Mouse (Mus musculus) forebrain, postnatal 0 days (tissue): ENCODE data around the gene Galnt3. TPM values are rescaled to one million over a fixed set of nuclear protein-coding genes. Genes with fewer than 3 reads are reported as not detected.

ENCODE experiments used
- ATAC-seq: fragments of 200-750 bp; cut with Nextera tagmentation; 2 replicates; pipeline ENCODE4 v1.8.0; 2017; ENCODE audit warnings: mild to moderate bottlenecking, moderate library complexity
- DNase-seq: peaks from one replicate; pipeline ENCODE4 v3.0.0-alpha.2; 2015
- H3K27ac ChIP-seq: fragments of 300-500 bp; sonication (generic); 2 replicates; pipeline ENCODE4 v1.5.1; 2014; ENCODE audit warnings: low read depth, mild to moderate bottlenecking, antibody characterized with exemption, low read length, moderate library complexity, mixed read lengths
- H3K27me3 ChIP-seq: fragments of 300-500 bp; sonication (generic); 2 replicates; pipeline ENCODE4 v1.6.1; 2014; ENCODE audit warnings: mild to moderate bottlenecking, low read length, mixed read lengths; ENCODE audit not compliant: insufficient read depth
- H3K36me3 ChIP-seq: fragments of 300-500 bp; sonication (generic); 2 replicates; pipeline ENCODE4 v1.6.1; 2014; ENCODE audit warnings: mild to moderate bottlenecking, moderate library complexity; ENCODE audit not compliant: insufficient read depth
- H3K4me1 ChIP-seq: fragments of 300-500 bp; sonication (generic); 2 replicates; pipeline ENCODE4 v1.6.1; 2014; ENCODE audit warnings: antibody characterized with exemption; ENCODE audit not compliant: insufficient read depth
- H3K4me2 ChIP-seq: fragments of 300-500 bp; sonication (generic); 2 replicates; pipeline ENCODE4 v1.6.1; 2014; ENCODE audit warnings: low read depth, mild to moderate bottlenecking, moderate library complexity
- H3K4me3 ChIP-seq: fragments of 300-500 bp; sonication (generic); 2 replicates; pipeline ENCODE4 v1.5.1; 2014; ENCODE audit warnings: low read depth, low read length, mixed read lengths
- H3K9ac ChIP-seq: fragments of 300-500 bp; sonication (generic); 2 replicates; pipeline ENCODE4 v1.6.1; 2014; ENCODE audit warnings: mild to moderate bottlenecking
- H3K9me3 ChIP-seq: fragments of 300-500 bp; sonication (generic); 2 replicates; pipeline ENCODE4 v1.6.1; 2016; ENCODE audit warnings: low read length
- CTCF ChIP-seq: sonication (generic); IDR thresholded peaks from 2 replicates; pipeline ENCODE4 v1.5.1; 2016; ENCODE audit warnings: antibody characterized with exemption, control low read depth, low read depth
- WGBS: fragments of 180-500 bp; shearing (Covaris S2); extraction: QIAGEN DNeasy Blood & Tissue Kit; methylation state at CpG from one replicate; pipeline ENCODE4 v1.1.7; 2014; 5-methylcytosine and 5-hydroxymethylcytosine counted together
- polyA plus RNA-seq: library from polyadenylated mRNA; unstranded; fragments of >200 nt; fragmentation: Nextera tagmentation; extraction: Ambion mirVana; gene quantifications from 2 replicates; pipeline ENCODE4 v1.2.1, GENCODE M21; 2015
- total RNA-seq: library from RNA; depleted of rRNA; stranded (reverse); fragments of >200 nt; gene quantifications from 2 replicates; pipeline ENCODE4 v1.2.3, GENCODE M21; 2014; rRNA removed

Galnt3 gene
- 2.0 and 4.6 TPM in 2 replicates for total RNA-seq
- polyA plus RNA-seq = 0.73 and 1.8 TPM in 2 replicates

GRCm38 (mm10) chr2:66124591-66125271, at the start of gene Galnt3:
Galnt3 (minus strand) TSS chr2:66124994.
- Histone ChIP-seq H3K4me3 (peak within 1 kb of the TSS; percentile 64), H3K36me3 (no peaks in the 10 kb centered on the region), H3K4me1 (peaks cover 3% of the 10 kb centered on the region; the same call in 1 of the 2 replicates), H3K9me3 (no peaks in the 10 kb centered on the region), H3K9ac (peak within 1 kb of the TSS; percentile 46), H3K27me3 (peaks cover 3% of the 10 kb centered on the region), H3K27ac (no peak within 1 kb of the TSS), H3K4me2 (peak within 1 kb of the TSS; percentile 100)
- ATAC-seq (peak; percentile 71), DNase-seq (peak; percentile 42)
- no peak for TF ChIP-seq CTCF
- 2% methylated on average over 70 of the region's 74 CpGs for WGBS

GRCm38 (mm10) chr2:66173134-66173533, 48.3 kb upstream of the Galnt3 start:
- TF ChIP-seq CTCF = no peak

GRCm38 (mm10) chr2:66171643-66172042, 46.8 kb upstream of the Galnt3 start:
- no peak overlapping the region for H3K9ac ChIP-seq
- no peak overlapping the region for H3K4me2 ChIP-seq
- H3K4me1 ChIP-seq = no peaks in the 10 kb centered on the region
- TF ChIP-seq CTCF = no peak
- ATAC-seq (no peak), DNase-seq (no peak)
- H3K9me3 ChIP-seq = no peaks in the 10 kb centered on the region
- no peak overlapping the region for H3K27ac ChIP-seq
- H3K36me3 ChIP-seq = no peaks in the 10 kb centered on the region
- no peak overlapping the region for H3K4me3 ChIP-seq
- no peaks in the 10 kb centered on the region for H3K27me3 ChIP-seq
- 93% methylated on average over 3 of the region's 3 CpGs for WGBS

More at GRCm38 (mm10) chr2:66173134-66173533, 48.3 kb upstream of the Galnt3 start:
- WGBS = 51% methylated on average over 5 of the region's 5 CpGs
- Histone ChIP-seq H3K27ac (0 out of 2 replicates have a peak overlapping the region, but pooled peaks have one; percentile 35), H3K4me3 (no peak overlapping the region), H3K4me1 (peaks cover 6% of the 10 kb centered on the region), H3K9ac (no peak overlapping the region), H3K27me3 (no peaks in the 10 kb centered on the region), H3K36me3 (no peaks in the 10 kb centered on the region), H3K4me2 (no peak overlapping the region), H3K9me3 (no peaks in the 10 kb centered on the region)
- no peak for DNase-seq
- peak; percentile 70; the same call in 1 of the 2 replicates for ATAC-seq

- Histone ChIP-seq H3K27me3 (no peaks in the 10 kb centered on the region), H3K4me2 (no peak overlapping the region), H3K27ac (no peak overlapping the region), H3K9me3 (no peaks in the 10 kb centered on the region), H3K9ac (no peak overlapping the region), H3K4me1 (no peaks in the 10 kb centered on the region), H3K4me3 (no peak overlapping the region), H3K36me3 (no peaks in the 10 kb centered on the region)
- WGBS = 72% methylated on average over 11 of the region's 11 CpGs
- DNase-seq (no peak), ATAC-seq (no peak)
- TF ChIP-seq CTCF = no peak
Measured at GRCm38 (mm10) chr2:66170721-66171120, 45.9 kb upstream of the Galnt3 start.

GRCm38 (mm10) chr2:66165025-66165424, 40.2 kb upstream of the Galnt3 start:
- no peak overlapping the region for H3K4me2 ChIP-seq
- H3K36me3 ChIP-seq = no peaks in the 10 kb centered on the region
- H3K27ac ChIP-seq = no peak overlapping the region
- WGBS = 97% methylated on average over 8 of the region's 8 CpGs
- no peaks in the 10 kb centered on the region for H3K27me3 ChIP-seq
- ATAC-seq (no peak), DNase-seq (no peak)
- no peaks in the 10 kb centered on the region for H3K9me3 ChIP-seq
- no peaks in the 10 kb centered on the region for H3K4me1 ChIP-seq
- TF ChIP-seq CTCF = no peak
- no peak overlapping the region for H3K4me3 ChIP-seq
- no peak overlapping the region for H3K9ac ChIP-seq

- H3K4me1 ChIP-seq = no peaks in the 10 kb centered on the region
- H3K9ac ChIP-seq = no peak overlapping the region
- no peak for TF ChIP-seq CTCF
- H3K27ac ChIP-seq = no peak overlapping the region
- no peak overlapping the region for H3K4me3 ChIP-seq
- H3K4me2 ChIP-seq = no peak overlapping the region
- no peaks in the 10 kb centered on the region for H3K27me3 ChIP-seq
- peak; percentile 82 for ATAC-seq
- WGBS = 38% methylated on average over 7 of the region's 7 CpGs
- no peaks in the 10 kb centered on the region for H3K9me3 ChIP-seq
- H3K36me3 ChIP-seq = no peaks in the 10 kb centered on the region
- DNase-seq = peak; percentile 37
Measured at GRCm38 (mm10) chr2:66158140-66158915, 33.5 kb upstream of the Galnt3 start.

GRCm38 (mm10) chr2:66151436-66151835, 26.6 kb upstream of the Galnt3 start:
- 83% methylated on average over 2 of the region's 2 CpGs for WGBS
- Histone ChIP-seq H3K27ac (no peak overlapping the region), H3K9ac (no peak overlapping the region), H3K36me3 (no peaks in the 10 kb centered on the region), H3K27me3 (no peaks in the 10 kb centered on the region), H3K4me1 (no peaks in the 10 kb centered on the region), H3K4me3 (no peak overlapping the region), H3K9me3 (no peaks in the 10 kb centered on the region), H3K4me2 (no peak overlapping the region)
- no peak for TF ChIP-seq CTCF
- DNase-seq (no peak), ATAC-seq (no peak)
